11 mouse cellular contexts compared by ENCODE assay signal in the genomic region with DNA sequence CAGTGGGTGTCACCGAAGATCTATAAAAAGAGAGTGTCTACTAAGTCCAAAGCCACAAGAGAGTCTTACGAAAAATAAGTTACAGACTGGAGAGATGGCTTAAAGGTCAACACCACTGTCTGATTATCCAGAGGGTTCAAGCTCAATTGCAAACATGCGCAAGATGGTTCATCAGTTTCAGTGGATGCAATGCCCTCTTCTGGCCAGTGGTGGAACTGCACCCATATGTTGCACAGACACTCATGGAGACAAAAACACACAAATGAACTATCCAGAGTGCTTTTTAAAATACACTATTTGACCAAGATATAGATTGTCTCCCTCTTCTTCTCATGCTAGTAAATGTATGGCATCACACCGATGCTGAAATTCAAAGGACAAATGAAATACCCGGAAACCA.
A peak's percentile ranks its signal among the peaks of the same experiment; 100 is the strongest.
DNase-seq lines count a peak whose midpoint lies in the region; ATAC-seq and TF ChIP-seq lines count a peak whose summit lies in the region.
"Had no signal": no experiment of that assay in that cellular context is flagged by ENCODE, and none has a peak within 500 bp of the region (broad histone marks: within the 10 kb centered on the region; RNA-seq: fewer than 3 reads in every experiment).

No protein-coding gene starts in this region.

- no peak overlapping the region for H3K4me2 ChIP-seq in neural tube, embryonic 11.5 days (ENCODE audit: low read depth)
- H3K4me2 ChIP-seq: hindbrain, embryonic 14.5 days had no signal

- no peaks in the 10 kb centered on the region for H3K4me1 ChIP-seq in kidney, adult 2 months (ENCODE audit: control insufficient read depth, insufficient read depth, low read length)
- no peaks in the 10 kb centered on the region for H3K4me1 ChIP-seq in neural tube, embryonic 11.5 days (ENCODE audit: control insufficient read depth, insufficient read depth, low read length)

- TF ChIP-seq POLR2A in kidney, adult 2 months (IDR thresholded peaks at IDR 0.05; ENCODE audit: low read depth, low read length), result no peak

- no peak overlapping the region for H3K27ac ChIP-seq in kidney, adult 2 months (ENCODE audit: insufficient read depth, low read depth, low read length)
- no peak overlapping the region for H3K27ac ChIP-seq in neural tube, embryonic 11.5 days (ENCODE audit: low read depth, low read length)
- H3K27ac ChIP-seq: hindbrain, embryonic 14.5 days had no signal

- ATAC-seq in Patski, result no peak
- no peak for ATAC-seq in neural tube, embryonic 11.5 days (ENCODE audit: insufficient read depth, low FRiP score, low TSS enrichment)

- in situ Hi-C loops in Patski (cut with MboI; ENCODE audit: low pct_unique_long_range_greater_than_20kb), result loop anchor here (25.0 kb wide), 1 partner anchor 452 kb away; no protein-coding TSS in a partner anchor

- peak; percentile 29 for TF ChIP-seq CTCF in kidney, adult 2 months (conservative IDR thresholded peaks at IDR 0.05; ENCODE audit: insufficient read depth, insufficient read length, low read depth, low read length)
- peak; percentile 38 for TF ChIP-seq CTCF in Patski (IDR thresholded peaks at IDR 0.05)

- POLR2A ChIA-PET in Patski (lab: Charles Lee), result no interaction called here

- no peaks in the 10 kb centered on the region for H3K27me3 ChIP-seq in kidney, adult 2 months (replicated peaks; ENCODE audit: control insufficient read depth, insufficient read depth, low read length)
- H3K27me3 ChIP-seq in Patski, result peaks cover 8% of the 10 kb centered on the region
- no peaks in the 10 kb centered on the region for H3K27me3 ChIP-seq in neural tube, embryonic 11.5 days (ENCODE audit: control insufficient read depth, insufficient read depth, low read length)

- WGBS in kidney, adult 2 months, result 97% methylated on average over 5 of the region's 5 CpGs
- WGBS in neural tube, embryonic 11.5 days, result 97% methylated on average over 5 of the region's 5 CpGs

- no peak overlapping the region for H3K9ac ChIP-seq in neural tube, embryonic 11.5 days (ENCODE audit: low read length)
- H3K9ac ChIP-seq: hindbrain, embryonic 14.5 days had no signal

- CTCF ChIA-PET in Patski (lab: Charles Lee), result no interaction called here

- no peaks in the 10 kb centered on the region for H3K9me3 ChIP-seq in neural tube, embryonic 11.5 days (ENCODE audit: control insufficient read depth, low read length)

- DNase-seq in kidney, adult 2 months, result no peak
- DNase-seq in kidney, adult 9 months, result no peak
- DNase-seq in retina, postnatal 1 day, result peak; percentile 2
- DNase-seq in retina, embryonic 14.5 days (ENCODE audit: low spot score), result no peak
- no peak for DNase-seq in Patski (ENCODE audit: low read depth, low spot score)
- peak; percentile 18 for DNase-seq in neural tube, embryonic 11.5 days (ENCODE audit: low spot score)
- no peak for DNase-seq in right cerebral cortex, postnatal 25 days
- DNase-seq: cerebellum, adult 9-10 months; lung, adult 18-20 months; thymus, postnatal 14 days had no signal

- H3K36me3 ChIP-seq in kidney, adult 2 months (ENCODE audit: control insufficient read depth, insufficient read depth, low read length), result no peaks in the 10 kb centered on the region
- no peaks in the 10 kb centered on the region for H3K36me3 ChIP-seq in neural tube, embryonic 11.5 days (ENCODE audit: control insufficient read depth, insufficient read depth, low read length)

- no peak overlapping the region for H3K4me3 ChIP-seq in kidney, adult 2 months (ENCODE audit: insufficient read depth, low read depth, low read length)
- H3K4me3 ChIP-seq in neural tube, embryonic 11.5 days (ENCODE audit: low read depth, low read length), result no peak overlapping the region

Comparison
In these comparisons a context has a peak if more than half of its experiments do, and no peak if none do; other contexts are left out.
1. DNase-seq: peak in retina, postnatal 1 day (single experiment) and neural tube, embryonic 11.5 days (single experiment); none in kidney, adult 2 months (single experiment), kidney, adult 9 months (single experiment), retina, embryonic 14.5 days (single experiment), Patski (single experiment) and right cerebral cortex, postnatal 25 days (single experiment).